Mouse (Mus musculus) testis, adult 2 months (tissue): Measurements from ENCODE around the gene Cdc42bpa.

ENCODE experiments used
- CTCF ChIP-seq: fragments of 200-500 bp; IDR thresholded peaks from 2 replicates; pipeline ENCODE4 v1.5.1; 2012; ENCODE audit warnings: low read depth, mild to moderate bottlenecking, inconsistent platforms, low read length, moderate library complexity; ENCODE audit not compliant: control insufficient read depth, insufficient read depth, insufficient replicate concordance
- POLR2A ChIP-seq: fragments of 200-500 bp; IDR thresholded peaks from 2 replicates; pipeline ENCODE4 v1.6.1; 2012; ENCODE audit warnings: low read depth, mild to moderate bottlenecking, inconsistent platforms, low read length, moderate library complexity; ENCODE audit not compliant: control insufficient read depth

- no peak for TF ChIP-seq CTCF
- TF ChIP-seq POLR2A: no peak
Observed at GRCm38 (mm10) chr1:180118233-180118632, 158.0 kb downstream of the Cdc42bpa start.
